Mouse (Mus musculus) layer of hippocampus, adult 18-20 months (tissue): ENCODE measurements around the gene Tmem164. TPM values are rescaled to one million over a fixed set of nuclear protein-coding genes. Genes with fewer than 3 reads are reported as not detected.

ENCODE experiments used
- DNase-seq, 2 experiments: peaks; one replicate each; pipeline ENCODE4 v3.0.0; 2022; ENCODE audit warnings: low spot score in 2 of 2
- total RNA-seq, 2 experiments: library from RNA; stranded (reverse); gene quantifications; 2 replicates each; pipeline ENCODE4 v1.2.3; 2021

Gene Tmem164
- total RNA-seq, 2 experiments from 2014 or later = 15.1 to 19.0 TPM

DNA sequence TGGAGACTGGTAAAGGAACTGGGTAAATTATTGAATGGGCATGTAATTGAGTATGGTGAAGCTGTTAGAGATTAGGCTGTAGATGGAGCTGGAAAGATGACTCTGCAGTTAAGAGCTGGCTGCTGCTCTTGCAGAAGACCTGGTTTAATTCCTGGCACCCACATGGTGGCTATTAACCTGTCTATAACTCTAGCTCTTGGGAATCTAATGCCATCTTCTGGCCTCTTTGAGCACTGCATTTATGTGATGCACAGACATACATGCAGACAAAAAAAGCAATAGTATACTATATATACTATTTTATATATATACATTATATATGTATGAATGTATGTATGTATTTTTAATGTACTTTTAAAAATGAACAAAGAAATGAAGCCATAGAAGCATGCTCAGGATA is 66.2 kb downstream of the Tmem164 start:
- no peak for DNase-seq

DNA sequence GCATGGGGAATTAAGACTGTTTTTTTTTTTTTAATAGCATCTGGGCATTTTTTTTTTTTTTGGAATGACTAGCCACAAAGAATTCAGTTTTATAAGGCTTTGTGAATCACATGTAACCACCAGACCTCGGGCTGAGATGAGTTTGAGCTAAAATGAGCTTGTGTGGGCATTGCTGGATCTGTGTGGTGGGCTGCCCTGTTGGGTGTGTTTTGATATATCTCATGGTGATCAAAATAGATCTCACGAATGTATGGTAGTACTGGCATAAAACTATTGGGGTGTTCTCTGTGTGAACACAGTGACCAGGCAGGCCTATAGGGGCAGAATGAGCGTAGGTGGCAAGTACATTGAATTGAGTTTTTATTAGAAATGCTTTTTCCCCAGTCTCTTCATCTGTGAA is 67.4 kb downstream of the Tmem164 start:
- no peak for DNase-seq

DNA sequence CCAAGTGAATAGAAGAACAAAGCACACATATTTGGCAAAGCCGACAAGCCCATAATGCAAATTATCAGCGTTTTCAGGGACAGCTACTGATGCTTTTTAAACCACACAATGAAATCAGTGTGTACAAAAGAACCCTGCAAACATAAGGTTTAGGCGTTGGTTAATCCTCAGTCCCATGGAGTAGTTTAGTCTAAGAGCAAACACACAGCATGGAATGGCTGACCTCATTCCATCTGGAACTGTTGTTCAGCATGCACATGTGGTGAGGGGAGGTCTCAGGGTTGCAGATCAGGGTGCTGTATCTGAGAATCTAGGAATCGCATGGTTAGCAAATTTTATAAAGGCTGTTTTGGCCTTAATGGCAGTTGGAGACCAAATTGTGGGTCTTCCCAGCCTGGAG is 69.6 kb downstream of the Tmem164 start:
- no peak for DNase-seq

DNA sequence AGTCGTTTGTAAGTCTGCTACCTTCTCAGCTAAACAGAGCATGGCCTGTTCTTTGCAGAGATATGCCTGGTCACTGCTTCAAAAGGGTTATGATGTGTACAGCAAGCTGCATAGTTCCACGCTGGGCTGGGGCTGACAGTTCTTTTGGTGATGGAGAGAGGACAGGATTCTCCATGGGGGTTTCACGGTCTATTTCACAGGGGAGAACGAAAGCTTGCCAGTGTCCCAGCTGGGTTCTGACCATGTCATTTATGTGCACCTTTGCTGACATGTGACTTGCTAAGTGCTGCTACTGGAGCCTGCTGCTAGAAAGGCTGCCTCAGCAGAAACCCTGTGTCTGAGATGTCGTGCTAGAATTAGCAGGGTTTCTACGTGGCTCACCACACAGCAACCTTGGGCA is 74.3 kb downstream of the Tmem164 start:
- DNase-seq = no peak

DNA sequence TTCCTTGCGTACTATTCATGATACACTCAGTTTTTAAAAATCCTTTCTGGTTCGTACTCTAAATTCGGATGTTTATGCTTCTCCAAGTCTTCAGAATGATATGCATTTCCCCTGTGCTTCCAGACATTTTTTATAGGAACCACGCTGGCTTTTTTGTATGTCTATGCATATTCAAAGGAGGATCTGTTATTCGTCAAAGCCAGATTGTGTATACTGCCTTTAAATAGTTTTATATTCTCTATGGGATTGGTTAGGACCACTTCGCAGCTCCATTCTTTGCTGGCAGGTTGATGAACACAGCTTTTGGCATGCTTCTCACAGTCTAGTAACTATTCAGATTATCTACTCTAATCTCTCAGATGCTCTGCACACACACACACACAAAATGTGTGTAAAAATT is 79.2 kb downstream of the Tmem164 start:
- no peak for DNase-seq

DNA sequence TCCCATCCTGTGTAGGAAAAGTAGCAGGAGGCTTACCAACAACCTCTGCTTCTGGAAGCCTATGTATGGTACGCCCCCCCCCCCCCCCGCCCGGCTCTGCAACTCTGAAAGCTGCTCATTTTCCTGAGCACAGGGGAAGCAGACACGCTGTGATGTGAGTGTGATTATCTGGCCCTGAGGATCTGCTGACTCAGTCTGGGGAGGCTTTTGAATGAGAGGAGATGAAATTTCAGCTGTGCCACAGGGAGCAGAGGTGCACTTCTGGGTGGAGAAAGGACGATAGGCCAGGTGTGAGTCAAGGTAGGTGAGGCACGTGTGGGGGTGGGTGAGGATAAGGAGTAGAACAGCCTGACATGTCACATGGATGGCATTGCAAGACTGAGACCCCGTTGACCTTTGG is 82.1 kb downstream of the Tmem164 start:
- DNase-seq = no peak

DNA sequence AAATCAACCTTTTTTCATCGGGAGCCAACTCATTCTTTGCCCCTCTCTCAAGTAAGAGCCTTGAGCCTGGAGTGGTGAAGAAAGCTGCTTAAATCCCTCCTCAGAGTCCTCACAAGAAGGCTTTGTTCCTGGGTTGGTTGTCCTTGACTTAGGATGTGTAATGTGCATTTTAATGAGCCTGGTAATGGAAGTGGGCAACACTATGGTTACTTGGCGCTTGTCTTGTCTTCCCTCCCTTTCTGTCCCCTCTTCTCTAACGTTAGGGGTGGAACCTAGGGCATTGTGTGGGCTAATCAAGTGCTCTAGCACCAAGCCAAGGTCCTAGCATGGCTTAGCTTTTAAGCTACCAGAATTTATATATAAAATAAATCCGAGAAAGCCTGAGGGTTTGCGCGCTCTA is 88.5 kb downstream of the Tmem164 start:
- no peak for DNase-seq

DNA sequence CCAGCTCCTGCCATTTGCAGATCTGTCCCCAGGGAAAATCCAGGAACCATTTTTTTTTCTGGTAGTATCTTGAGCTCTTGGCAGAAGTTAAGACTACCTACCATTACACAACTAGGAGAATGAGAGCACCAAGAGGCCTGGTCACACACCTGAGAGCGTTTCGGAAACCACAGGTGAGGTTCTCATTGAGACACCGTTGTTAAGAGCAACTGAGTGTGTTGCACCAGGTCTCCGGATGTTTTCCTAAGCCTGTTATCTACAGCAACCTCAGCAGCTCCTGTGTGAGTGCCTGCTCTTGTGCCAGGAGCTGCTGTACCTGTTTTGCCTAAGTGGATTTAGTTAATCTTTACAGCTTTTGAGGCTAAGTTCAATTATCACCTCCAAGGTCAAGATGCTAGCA is 92.5 kb downstream of the Tmem164 start:
- DNase-seq = no peak

DNA sequence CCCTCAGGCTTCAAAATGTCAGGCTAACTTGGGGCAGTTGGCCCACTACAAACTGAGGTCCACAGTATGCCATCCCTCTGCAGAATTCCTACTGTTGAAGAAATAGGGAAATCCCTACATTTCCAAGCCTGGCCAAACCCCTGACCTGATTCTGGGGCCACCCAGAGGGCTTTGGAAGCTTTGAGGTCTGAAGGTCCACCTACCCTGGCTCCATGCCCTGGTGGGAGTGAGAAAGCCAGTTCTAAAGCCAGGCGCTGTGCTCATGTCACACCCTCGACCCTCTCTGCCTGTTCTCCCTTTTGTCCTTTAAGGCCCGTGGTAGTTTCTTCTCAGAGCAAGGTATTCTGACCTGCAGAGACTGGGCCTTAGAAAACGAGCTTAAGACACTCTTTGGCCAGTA is 94.9 kb downstream of the Tmem164 start:
- DNase-seq = no peak

DNA sequence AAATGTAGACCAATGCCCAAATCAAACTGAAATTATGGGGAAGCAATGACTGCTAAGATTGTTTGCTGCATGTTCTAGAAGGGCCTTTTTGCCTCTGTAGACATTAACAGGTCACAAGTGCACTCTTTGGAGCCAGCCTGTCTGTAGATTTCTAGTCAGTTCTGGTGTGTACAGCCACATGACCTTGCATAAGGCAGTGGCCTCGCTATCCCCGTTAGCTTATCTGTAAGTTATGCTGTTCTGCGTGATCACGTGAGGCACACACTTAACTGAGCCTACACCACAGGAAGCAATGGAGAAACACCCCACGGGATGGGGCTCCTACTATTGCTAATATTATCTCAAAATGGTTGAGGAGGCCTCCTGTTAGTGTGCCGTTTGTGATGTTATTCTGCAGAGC is 97.4 kb downstream of the Tmem164 start:
- no peak for DNase-seq

DNA sequence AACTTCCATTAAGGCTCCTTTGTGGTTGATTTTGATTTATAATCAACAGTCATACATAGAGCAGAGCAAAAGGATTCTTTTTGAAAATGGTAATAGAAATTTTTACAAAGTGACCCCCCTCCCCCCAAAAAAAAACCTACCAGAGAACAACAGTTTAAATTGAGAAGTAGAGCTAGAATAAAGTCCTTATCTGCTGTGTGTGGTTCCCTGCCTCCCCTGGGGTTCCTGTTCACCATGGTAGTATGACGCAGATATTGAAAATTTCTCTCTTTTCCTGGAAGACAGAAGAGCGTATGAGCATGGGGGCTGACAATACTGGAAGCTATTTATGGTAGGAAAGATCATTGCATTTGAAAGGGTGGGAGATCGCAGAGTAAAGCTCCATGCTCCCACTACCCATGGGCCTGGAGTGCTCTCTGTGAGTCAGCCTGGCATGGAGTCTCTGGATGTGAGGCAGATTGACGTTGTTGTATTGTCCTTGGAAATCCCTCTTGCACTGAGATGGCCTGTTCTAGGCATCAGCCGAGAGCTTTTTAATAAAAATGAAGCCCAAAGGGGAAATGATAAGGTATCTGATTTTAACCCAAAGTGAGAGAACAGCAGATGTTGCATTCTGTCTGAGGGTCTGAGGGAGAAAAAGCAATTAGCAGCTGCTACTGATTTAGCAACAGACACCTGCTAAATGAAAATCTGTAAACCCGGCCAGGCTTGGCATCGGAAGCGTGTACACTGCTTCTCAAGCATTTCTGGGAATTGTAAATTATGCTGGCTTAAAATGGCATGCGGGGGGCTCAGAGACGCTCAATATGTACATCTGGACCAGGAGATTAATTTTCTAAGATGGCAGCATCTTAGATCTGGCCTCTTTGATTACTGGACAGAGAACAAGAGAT is 105.2 kb downstream of the Tmem164 start:
- DNase-seq = peak in 1 of 2 experiments; percentile 5

DNA sequence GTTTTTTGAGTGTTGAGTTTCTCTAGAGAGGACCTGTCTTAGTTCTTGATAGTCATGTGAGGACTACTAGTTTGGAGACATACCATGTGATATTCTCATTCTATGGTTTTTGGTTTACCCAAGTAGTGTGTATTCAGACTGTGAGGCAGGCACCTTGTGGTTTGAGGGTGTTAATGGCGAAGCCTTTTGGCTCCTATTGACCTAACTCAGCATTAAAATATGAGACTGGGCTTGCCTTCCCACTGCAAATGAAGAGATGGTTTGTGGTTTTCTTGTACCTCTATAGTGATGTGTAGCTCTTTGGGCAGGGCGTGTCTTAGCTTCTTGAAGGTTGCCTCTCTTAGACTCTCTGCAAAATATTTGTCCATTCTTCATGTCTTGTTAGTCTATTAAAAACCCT is 111.0 kb downstream of the Tmem164 start:
- no peak for DNase-seq

DNA sequence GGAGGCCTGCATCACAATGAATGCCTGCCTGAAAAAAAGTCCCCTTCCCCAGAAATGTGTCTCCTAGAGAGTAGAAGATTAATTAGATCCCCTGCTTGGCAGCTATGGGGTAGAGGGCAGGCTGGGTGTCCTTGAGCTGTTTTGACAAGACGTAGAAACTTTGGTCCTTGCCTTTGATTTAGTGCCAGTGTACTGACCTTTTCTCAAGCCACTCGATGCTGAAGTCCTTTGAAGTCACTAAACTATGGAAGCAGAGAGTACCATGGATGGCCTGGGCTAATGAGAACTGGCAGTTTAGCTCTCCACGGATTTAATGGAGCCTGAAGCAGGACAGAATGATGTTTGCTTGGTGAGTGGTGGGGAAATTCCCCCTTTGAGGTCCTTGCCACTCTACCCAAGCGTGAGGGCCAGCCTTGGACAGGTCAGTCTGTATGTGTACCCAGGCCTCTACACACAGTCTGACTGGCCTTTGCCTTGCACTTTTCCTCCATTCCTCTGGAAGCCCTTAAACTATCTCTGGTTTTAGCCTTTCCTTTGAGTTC is 112.9 kb downstream of the Tmem164 start:
- DNase-seq = no peak

DNA sequence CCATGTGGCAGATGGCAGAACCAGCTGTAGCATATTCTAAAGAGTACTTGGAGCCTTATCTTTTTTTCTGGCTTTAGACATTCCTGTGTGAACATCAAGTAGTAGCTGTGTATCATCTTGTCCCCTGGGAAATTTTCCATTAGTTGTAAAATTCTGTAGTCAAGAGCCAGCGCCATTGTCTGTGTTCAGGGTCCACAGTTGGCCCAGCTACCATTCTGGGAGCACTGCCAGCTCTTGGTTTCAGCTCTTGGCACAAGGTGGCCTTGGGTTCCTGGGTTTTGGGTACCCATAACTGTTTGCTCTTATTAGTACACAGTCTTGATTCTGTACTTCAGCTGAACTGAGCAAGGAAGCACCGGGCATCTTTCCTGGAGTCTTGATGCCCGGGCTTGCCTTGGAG is 123.4 kb downstream of the Tmem164 start:
- DNase-seq = peak in 1 of 2 experiments; percentile 58

DNA sequence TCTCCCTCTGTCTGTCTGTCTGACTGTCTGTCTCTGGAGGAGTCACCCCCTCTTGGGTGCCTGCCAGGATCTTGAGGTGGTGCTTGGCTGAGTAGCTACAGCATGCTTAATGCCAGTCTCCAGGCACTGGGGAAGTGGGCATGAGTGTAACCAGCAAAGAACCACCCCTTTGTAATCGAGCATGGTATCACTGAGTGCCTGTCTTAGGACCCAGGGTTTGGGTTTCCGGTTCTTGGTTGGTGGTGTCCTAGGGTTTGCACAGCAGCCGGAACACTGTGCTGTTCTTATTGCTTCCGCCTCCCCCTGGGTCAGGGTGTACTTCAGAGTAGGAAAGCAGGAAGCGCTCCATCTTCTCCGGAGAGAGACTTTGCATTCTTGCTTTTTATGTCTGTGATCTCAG is 124.9 kb downstream of the Tmem164 start:
- no peak for DNase-seq

DNA sequence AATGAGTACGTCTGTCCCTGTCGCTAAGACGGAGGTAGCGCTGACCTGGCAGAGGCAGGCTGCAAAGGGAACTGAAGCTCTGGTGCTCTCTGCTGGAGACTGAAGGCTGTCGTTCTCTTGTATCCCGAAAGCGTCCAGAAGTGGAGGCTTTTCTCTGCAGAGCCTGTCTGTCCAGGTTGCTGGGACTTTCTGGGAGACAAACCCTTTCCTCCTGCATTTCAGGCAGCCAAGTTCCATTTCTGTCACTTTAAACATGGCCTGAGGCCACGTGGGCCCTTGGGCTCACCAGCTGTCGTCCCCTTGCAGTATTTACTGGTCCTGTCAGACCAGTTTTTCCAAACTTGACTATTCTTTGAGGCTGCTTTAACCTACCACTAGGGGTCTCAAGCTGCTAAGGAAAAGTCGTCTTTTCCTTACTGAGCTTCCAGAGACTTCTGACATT is 125.4 kb downstream of the Tmem164 start:
- DNase-seq = peak in 1 of 2 experiments; percentile 45

DNA sequence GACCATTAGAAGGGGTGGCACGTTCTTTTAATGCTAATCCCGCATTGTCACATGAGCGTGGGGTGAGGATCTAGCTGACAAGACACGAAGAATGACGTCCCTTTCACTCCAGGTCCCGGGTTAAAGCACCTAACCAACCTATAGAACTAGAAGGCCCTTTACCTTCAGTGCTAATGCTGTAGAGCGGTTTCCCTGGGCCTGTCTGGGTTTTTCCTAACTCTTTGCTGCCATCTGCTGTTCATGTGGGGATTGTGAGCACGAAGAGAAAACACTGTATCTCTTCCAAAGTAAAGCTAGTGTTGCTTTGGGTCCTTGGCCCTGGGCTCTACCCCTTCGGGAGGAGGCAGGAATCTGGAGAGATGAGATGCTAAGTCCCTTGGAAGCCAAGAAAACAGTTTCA is 127.2 kb downstream of the Tmem164 start:
- DNase-seq = peak in 1 of 2 experiments; percentile 63

DNA sequence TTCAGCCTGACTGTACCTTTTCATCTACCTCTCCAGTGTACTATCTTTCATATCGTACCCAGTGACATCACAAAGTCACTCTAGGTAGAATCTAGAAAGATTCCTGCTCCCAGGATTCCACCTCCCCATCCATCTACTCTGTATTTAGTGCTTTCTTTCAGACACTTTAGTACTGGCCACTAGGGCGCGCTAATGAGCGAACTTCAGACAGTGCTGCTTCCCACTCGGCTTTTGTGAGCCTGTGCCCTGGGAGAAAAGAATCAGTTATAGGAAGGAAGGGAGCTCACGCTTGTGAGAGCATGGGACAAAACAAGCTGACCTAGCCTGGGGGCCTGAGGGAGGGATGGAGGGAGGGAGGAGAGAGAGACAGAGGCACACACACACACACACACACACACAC is 131.9 kb downstream of the Tmem164 start:
- peak in 1 of 2 experiments; percentile 60 for DNase-seq

DNA sequence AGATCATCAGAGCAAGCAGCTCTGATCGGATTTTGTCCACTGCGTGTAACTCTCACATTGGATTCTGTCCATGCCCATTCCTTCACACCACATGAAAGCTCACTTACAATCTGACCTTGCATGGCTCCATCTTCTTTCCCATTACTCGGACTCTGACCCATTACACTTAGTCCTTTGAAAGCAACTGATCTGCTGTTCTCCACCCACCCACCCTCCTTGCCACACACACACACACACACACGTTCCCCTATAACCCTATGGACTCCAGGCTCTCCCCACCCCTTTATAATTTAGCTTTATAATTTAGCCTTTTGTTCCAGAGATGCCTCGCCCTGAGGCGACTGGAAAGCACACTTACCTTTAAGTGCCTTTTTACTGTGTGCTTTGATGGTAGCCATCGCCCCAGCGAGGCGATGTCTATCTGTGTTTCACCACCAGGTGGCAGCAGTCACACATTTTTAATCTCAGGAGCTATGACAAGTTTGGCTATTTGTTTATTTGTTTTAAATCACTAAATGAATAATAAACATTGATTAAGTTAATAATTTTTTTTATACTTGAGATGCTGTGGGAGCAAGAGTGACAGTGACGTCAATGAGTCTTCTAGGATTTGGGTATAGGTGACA is 137.0 kb downstream of the Tmem164 start:
- peak in 1 of 2 experiments; percentile 50 for DNase-seq

DNA sequence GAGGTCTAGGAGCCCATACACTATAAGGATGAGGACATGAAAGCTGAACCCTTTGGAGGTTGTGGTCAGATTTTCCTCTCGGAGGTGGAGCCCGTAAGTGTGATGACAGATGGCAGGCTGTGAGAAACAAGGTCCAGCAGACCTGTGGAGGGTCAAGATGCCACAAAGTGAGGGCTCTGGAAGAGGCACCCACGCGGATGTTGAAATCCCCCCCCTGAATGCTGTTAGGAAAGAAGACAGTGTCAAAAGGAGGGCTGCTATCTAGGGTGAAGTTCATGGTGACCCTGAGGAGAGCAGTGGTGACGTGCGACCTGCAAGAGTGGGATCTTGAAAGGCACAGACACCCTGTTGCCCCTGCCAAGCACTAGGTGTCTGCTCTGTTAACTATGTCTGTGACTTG is 140.0 kb downstream of the Tmem164 start:
- DNase-seq = no peak

DNA sequence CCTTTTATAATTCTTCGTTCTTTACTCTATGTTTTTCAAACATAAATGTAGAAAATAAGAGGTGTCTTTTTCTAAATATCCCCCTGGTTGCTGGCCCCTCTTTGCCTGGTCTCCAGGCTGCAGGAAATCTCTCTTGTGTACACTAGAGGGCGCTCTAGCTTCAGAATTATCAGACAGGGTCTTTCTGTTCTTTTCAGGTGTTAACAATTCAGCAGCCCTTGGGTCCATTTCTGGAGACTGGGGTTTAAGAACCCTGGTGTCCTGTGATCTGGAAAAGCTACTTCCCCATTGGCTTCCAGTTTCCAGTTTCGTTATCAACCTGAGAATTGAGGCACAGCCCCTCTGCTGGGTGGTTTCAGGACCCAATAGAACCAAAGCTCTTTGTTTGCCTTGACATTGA is 140.6 kb downstream of the Tmem164 start:
- DNase-seq = peak in 1 of 2 experiments; percentile 14

DNA sequence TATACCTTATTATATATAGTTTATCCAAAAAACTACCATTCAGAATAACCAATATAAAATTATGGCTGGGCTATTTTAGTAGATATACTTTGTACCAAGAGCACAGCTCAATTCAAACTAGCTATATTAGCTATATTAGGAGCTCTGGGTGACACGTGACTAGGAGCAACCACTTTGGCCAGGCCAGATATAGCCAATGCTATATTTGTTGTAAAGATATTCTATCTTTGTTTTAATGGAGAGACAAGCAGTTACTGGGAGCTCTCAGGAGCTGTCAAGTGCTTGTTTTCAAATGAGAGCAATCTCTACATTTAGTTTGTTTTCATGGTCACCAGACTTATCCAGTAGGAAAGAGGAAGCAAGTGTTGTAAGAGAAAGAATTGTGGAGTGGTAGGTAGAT is 144.1 kb downstream of the Tmem164 start:
- no peak for DNase-seq
